Mouse (Mus musculus) T-helper 17 cell (primary cell): ENCODE results near the gene Rab40c.

Experiments used
- in situ Hi-C, 2 experiments: fragments of 300-600 bp; cut with MboI, MseI; formaldehyde crosslinking; loops; 1 replicate in 1 of 2; 2 replicates in 1 of 2; pipeline ENCODE4 v1.15.1; 2025; ENCODE audit warnings: high pct_unique_total_duplicates in 2 of 2

The Rab40c gene

GRCm38 (mm10) chr17:25946891-25947290 lies 27.4 kb upstream of the Rab40c start:
- in situ Hi-C loops: no loop called here

DNA sequence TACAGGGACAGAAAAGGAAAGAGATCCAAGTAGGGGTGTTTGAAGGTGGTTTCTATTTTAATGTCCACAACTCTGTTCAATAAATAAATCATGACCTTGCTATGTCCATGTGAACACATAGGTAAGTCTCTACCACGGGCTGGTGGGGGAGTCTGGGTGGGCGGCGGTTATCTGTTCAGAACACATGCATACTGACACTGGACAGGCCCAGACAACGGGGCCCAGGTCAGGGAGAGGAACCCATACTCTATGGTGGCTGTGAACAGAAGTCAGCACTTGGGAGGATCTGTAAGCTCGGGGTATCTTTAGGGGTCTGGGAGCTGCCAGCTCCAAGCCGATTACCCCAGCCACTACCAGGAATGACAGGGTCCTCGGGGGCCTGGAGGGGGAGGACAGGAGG lies 26.8 kb upstream of the Rab40c start:
- in situ Hi-C loops: no loop called here

- in situ Hi-C loops: no loop called here
Measured at GRCm38 (mm10) chr17:25945517-25946155, 26.1 kb upstream of the Rab40c start.

DNA sequence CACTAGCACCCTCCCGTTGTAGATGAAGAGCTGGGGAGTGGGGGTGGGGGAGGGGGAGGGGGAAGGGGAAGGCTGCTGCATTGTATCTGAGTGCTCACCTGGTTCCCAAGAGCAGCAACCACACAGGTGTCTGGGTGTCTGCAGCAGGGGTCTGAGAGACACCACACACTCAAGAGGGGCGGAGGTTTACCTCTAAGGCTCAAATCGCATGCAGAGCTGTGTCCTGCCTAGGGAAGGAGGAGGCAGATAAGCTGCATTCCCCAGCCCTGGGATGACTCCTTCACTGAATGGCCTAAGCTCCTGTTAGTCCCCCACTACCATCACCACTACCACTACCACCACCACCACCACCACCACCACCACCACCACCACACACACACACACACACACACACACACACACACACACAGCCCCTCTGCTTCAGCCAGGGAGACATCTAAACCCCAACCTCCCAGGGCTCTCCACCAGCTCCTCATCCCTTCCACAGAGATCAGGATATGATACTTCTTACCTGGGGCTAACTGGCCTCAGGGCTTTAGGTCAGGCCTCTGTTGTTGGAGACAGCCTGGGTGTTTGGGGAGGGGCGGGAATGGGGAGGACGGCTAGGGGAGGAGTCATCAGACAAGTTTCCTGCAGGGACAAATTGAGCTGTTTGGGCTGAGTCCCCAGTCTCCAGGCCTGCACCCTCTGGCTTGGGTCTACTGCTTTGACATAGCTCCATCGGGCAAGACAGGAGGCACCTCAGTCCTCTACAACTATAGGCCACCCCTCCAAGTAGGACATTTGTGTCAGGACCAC lies 25.0 kb upstream of the Rab40c start, which contains the start of the genes Pigq and Nhlrc4:
Pigq (minus strand) TSS at position 571 of the 798 bp plus-strand sequence.
Nhlrc4 (minus strand) TSS at position 596 of the 798 bp plus-strand sequence.
- in situ Hi-C loops: no loop called here

GRCm38 (mm10) chr17:25943769-25944168 lies 24.2 kb upstream of the Rab40c start:
- in situ Hi-C loops: no loop called here

- in situ Hi-C loops: no loop called here
Measured at GRCm38 (mm10) chr17:25943221-25943620, 23.7 kb upstream of the Rab40c start.

GRCm38 (mm10) chr17:25942597-25943151 lies 23.1 kb upstream of the Rab40c start:
- in situ Hi-C loops: no loop called here

GRCm38 (mm10) chr17:25941511-25942241 lies 22.1 kb upstream of the Rab40c start:
- in situ Hi-C loops: no loop called here

DNA sequence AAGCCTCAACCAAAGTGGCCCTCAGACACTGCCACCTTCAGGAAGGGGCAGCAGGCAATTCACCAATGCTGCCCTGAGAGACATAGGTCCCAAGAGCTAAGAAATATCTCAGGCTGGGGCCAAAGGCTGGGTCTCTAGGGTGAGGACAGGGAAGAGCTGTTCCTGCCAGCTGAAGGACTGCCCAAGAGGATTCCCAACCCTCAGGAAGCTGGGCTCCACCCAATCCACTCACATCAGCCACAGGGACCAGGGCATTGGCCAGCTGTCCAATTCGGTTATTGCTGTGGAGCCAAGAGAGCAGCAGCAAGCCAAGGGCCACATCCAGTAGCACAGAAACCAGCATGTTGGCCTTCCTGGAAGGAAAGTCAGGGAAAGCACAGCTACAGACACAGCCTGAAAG lies 15.0 kb upstream of the Rab40c start:
- in situ Hi-C loops: no loop called here

GRCm38 (mm10) chr17:25925348-25925747 lies 5.8 kb upstream of the Rab40c start:
- in situ Hi-C loops: no loop called here

- in situ Hi-C loops: loop anchor here in 1 of 2 experiments (25.0 kb wide), 1 partner anchor 1460 kb away; the partner anchor contains the start of genes Bricd5, E4f1 and Pgp
Measured at GRCm38 (mm10) chr17:25922120-25922519, 2.6 kb upstream of the Rab40c start.

DNA sequence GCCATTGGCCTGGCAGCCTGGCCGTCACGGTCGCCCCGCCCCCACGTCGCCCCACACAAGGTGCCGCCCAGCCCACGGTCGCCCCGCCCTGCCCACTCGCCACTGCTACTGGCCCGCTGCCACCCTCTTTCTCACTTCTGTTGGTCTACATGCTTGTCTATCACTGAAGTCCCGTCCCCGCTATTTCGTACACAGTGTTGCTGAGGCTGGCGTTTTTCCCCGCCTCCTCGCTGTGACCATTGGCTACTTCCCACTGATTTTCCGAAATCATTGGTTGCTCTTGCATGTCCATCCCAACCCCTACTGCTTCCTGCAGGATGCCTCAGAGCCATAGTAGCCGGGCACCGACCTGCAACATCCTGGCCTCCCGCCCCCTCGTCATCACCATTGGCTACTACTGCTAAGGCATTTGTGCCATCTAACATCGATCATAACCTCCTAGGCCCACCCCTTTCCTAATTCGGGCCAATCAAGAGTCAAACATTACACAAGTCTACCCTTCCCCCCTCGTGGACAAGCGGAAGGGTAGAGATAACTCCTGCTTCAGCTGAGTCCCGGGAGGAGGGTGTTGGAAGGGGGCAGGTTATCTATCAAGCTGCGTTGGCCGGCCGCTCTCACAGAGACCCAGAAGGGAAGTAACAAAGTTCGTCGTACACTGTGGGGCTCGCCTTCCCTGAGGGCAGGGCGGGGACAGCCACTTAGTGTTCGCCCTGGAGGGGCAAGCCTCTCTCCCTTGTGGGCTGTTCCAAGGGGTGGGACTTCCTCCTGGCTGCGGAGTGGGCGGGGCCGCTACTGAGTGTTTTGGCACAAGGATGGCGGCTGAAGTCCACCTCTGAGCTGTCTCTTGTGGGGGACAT lies 487 bp upstream of the Rab40c start:
- in situ Hi-C loops: loop anchor here in 1 of 2 experiments (25.0 kb wide), 1 partner anchor 1458 kb away; the partner anchor contains the start of genes Bricd5, E4f1 and Pgp

DNA sequence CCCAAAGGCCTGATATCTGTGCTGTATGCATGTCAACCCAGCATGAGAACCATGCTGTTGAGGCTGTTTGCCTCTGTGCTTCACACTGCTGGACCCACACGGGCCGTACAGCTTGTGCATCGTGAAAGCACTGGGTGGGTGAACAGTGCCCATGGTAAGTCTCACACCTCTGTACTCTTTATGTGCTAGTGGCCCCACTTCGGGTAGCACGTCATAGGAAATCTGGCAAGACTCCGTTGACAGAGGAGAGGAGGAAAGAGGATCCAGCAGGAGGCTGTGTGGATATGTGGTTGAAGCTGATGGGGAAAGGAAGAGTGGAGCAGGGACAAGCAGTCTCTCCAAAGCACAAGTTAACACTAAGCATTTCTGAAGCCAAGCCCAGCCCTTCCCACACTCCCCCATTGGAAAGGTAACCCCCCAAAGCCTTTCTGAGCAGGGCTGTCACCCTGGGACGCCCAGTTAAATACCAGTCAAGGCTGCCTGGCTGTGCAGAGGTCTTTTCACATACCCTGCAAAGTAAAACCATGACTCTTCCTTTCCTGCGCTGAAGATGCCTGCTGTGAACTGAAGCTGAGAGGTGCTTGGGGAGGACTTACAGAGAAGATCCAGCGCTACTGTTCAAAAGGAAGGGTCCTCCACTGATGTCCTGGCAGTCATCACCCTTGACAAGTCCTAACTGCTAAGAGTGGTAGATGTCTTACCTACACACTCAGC lies 1.3 kb downstream of the Rab40c start:
- in situ Hi-C loops: loop anchor here in 1 of 2 experiments (25.0 kb wide), 1 partner anchor 1456 kb away; the partner anchor contains the start of genes Bricd5, E4f1 and Pgp

GRCm38 (mm10) chr17:25916931-25917647 lies 2.4 kb downstream of the Rab40c start:
- in situ Hi-C loops: loop anchor here in 1 of 2 experiments (25.0 kb wide), 1 partner anchor 1455 kb away; the partner anchor contains the start of genes Bricd5, E4f1 and Pgp

DNA sequence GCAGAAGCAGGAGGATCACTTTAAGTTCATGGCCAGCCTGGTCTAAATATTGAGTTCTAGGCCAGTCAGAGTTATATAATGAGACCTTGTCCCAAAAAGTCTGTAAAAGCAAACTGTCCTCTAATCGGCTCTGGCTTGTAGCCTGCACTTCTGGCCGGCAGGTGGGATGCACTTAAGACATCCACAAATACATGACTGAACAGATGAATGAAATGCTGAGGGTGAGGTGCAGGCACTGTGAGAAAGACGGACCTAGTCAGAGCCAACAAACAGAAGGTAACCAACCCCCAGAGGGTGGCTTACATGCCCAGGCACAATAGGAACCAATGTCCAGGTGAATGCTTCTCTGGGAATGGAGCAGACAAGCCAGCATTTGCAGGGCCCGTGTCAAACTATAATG lies 5.2 kb downstream of the Rab40c start:
- in situ Hi-C loops: loop anchor here in 1 of 2 experiments (25.0 kb wide), 1 partner anchor 1452 kb away; the partner anchor contains the start of genes Bricd5, E4f1 and Pgp

DNA sequence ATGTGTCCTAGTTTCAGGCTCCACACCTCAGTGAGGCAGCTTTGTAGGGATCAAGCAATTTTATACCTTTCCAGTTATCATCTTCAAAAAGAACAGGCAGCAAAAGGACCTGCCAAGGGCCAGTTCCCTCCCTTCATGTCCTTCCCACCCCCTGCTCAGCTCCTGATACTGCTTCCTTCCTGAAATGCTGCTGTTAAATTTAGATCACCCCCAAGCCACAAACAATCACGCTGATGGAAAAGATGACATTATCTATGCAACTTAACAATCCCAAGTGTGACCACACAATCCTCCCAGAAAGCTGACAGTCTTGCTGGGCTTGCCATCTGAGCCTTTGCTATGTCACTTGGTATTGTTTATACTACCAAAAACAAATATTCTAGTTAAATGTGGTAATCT lies 5.7 kb downstream of the Rab40c start:
- in situ Hi-C loops: loop anchor here in 1 of 2 experiments (25.0 kb wide), 1 partner anchor 1452 kb away; the partner anchor contains the start of genes Bricd5, E4f1 and Pgp

- in situ Hi-C loops: loop anchor here in 1 of 2 experiments (25.0 kb wide), 1 partner anchor 1451 kb away; the partner anchor contains the start of genes Bricd5, E4f1 and Pgp
Measured at GRCm38 (mm10) chr17:25913186-25913876, 6.2 kb downstream of the Rab40c start.

- in situ Hi-C loops: loop anchor here in 1 of 2 experiments (25.0 kb wide), 1 partner anchor 1450 kb away; the partner anchor contains the start of genes Bricd5, E4f1 and Pgp
Measured at GRCm38 (mm10) chr17:25911816-25912215, 7.7 kb downstream of the Rab40c start.
